Comparison of ENCODE assay signal across 8 mouse cellular contexts in genomic region chr6:145793109-145793593, GRCm38 (mm10). TPM values are rescaled to one million over a fixed set of nuclear protein-coding genes. Genes with fewer than 3 reads are reported as not detected.
DNase-seq lines count a peak whose midpoint lies in the region; ATAC-seq and TF ChIP-seq lines count a peak whose summit lies in the region.

No protein-coding gene starts in this region.

- no peak for TF ChIP-seq POLR2A in ES-Bruce4 (IDR thresholded peaks at IDR 0.05; ENCODE audit: insufficient read depth, low read length)

- ATAC-seq in midbrain, postnatal 0 days (ENCODE audit: low FRiP score) = no peak

- TF ChIP-seq EP300 in ES-Bruce4 (IDR thresholded peaks at IDR 0.05; ENCODE audit: insufficient read depth, low read depth, low read length) = no peak

- DNase-seq in A20 (ENCODE audit: low read depth, low spot score) = peak; percentile 66
- DNase-seq in cerebellum, postnatal 10 days = peak; percentile 73 to 84
- peak; percentile 94 for DNase-seq in heart, adult 11 months
- peak; percentile 51 for DNase-seq in kidney, adult 11 months
- peak; percentile 42 for DNase-seq in limb, embryonic 10.5 days (ENCODE audit: low spot score)
- peak; percentile 77 for DNase-seq in midbrain, postnatal 0 days (ENCODE audit: low spot score)
- DNase-seq in yolk sac, embryonic 10.5 days (ENCODE audit: low spot score) = peak; percentile 69

- peak; percentile 30 for TF ChIP-seq CTCF in ES-Bruce4 (IDR thresholded peaks at IDR 0.05; ENCODE audit: low read depth, low read length)
- peak; percentile 76 for TF ChIP-seq CTCF in midbrain, postnatal 0 days (IDR thresholded peaks at IDR 0.05)

- H3K4me2 ChIP-seq in midbrain, postnatal 0 days (ENCODE audit: low read depth, low read length, poor library complexity, severe bottlenecking) = no peak overlapping the region

- no peaks in the 10 kb centered on the region for H3K4me1 ChIP-seq in ES-Bruce4 (ENCODE audit: control insufficient read depth, insufficient read depth, low read length)
- peaks cover 12% of the 10 kb centered on the region for H3K4me1 ChIP-seq in limb, embryonic 10.5 days
- no peaks in the 10 kb centered on the region for H3K4me1 ChIP-seq in midbrain, postnatal 0 days (ENCODE audit: insufficient read depth, low read length)

- H3K27me3 ChIP-seq in ES-Bruce4 (ENCODE audit: control insufficient read depth, insufficient read depth, low read length, poor library complexity, severe bottlenecking) = no peaks in the 10 kb centered on the region
- H3K27me3 ChIP-seq in limb, embryonic 10.5 days (ENCODE audit: low read depth, poor library complexity, severe bottlenecking) = no peaks in the 10 kb centered on the region
- no peaks in the 10 kb centered on the region for H3K27me3 ChIP-seq in midbrain, postnatal 0 days (ENCODE audit: insufficient read depth, low read length)

- WGBS in limb, embryonic 10.5 days = 14% methylated on average over 4 of the region's 4 CpGs
- WGBS in midbrain, postnatal 0 days = 19% methylated on average over 4 of the region's 4 CpGs

- no peaks in the 10 kb centered on the region for H3K9me3 ChIP-seq in ES-Bruce4 (replicated peaks; ENCODE audit: control insufficient read depth, insufficient read depth, low read length, poor library complexity, severe bottlenecking)
- no peaks in the 10 kb centered on the region for H3K9me3 ChIP-seq in limb, embryonic 10.5 days (replicated peaks)
- no peaks in the 10 kb centered on the region for H3K9me3 ChIP-seq in midbrain, postnatal 0 days (ENCODE audit: low read length)

- no peak overlapping the region for H3K4me3 ChIP-seq in ES-Bruce4 (ENCODE audit: low read depth, low read length)
- H3K4me3 ChIP-seq in limb, embryonic 10.5 days = no peak overlapping the region
- no peak overlapping the region for H3K4me3 ChIP-seq in midbrain, postnatal 0 days (ENCODE audit: low read depth, low read length)

- H3K27ac ChIP-seq in ES-Bruce4 (ENCODE audit: insufficient read depth, low read length) = no peak overlapping the region
- H3K27ac ChIP-seq in limb, embryonic 10.5 days = no peak overlapping the region
- H3K27ac ChIP-seq in midbrain, postnatal 0 days (ENCODE audit: low read depth, low read length) = no peak overlapping the region

- H3K36me3 ChIP-seq in ES-Bruce4 (ENCODE audit: control insufficient read depth, insufficient read depth, low read length, poor library complexity, severe bottlenecking) = no peaks in the 10 kb centered on the region
- no peaks in the 10 kb centered on the region for H3K36me3 ChIP-seq in limb, embryonic 10.5 days
- H3K36me3 ChIP-seq in midbrain, postnatal 0 days (ENCODE audit: insufficient read depth, low read length) = no peaks in the 10 kb centered on the region

- H3K9ac ChIP-seq in ES-Bruce4 (ENCODE audit: low read depth, poor library complexity, severe bottlenecking) = no peak overlapping the region
- H3K9ac ChIP-seq in midbrain, postnatal 0 days (replicated peaks; ENCODE audit: low read length, poor library complexity, severe bottlenecking) = no peak overlapping the region

RNA-seq across cellular contexts. Expression of gene Rassf8, which starts 46.6 kb away (rescaled TPM):
- polyA plus RNA-seq in ES-Bruce4 (2011; ENCODE audit: insufficient read depth, insufficient read length, low read depth, missing spikeins) = 13.8 and 20.8 TPM in 2 replicates
- 3.9 and 6.4 TPM in 2 replicates for polyA plus RNA-seq in limb, embryonic 10.5 days (2016; fragmentation: Nextera tagmentation; extraction: Ambion mirVana)
- total RNA-seq in midbrain, postnatal 0 days (2014; rRNA removed) = 15.4 and 16.3 TPM in 2 replicates
- 4.5 and 5.6 TPM in 2 replicates for polyA plus RNA-seq in midbrain, postnatal 0 days (2015; fragmentation: Nextera tagmentation; extraction: Ambion mirVana)

Comparison
In these comparisons a context has a peak if more than half of its experiments do, and no peak if none do; other contexts are left out.
1. DNase-seq: peak in every context shown above with its lines; median percentile 94 in heart, adult 11 months; 78 in cerebellum, postnatal 10 days; 77 in midbrain, postnatal 0 days; 69 in yolk sac, embryonic 10.5 days; 66 in A20; 51 in kidney, adult 11 months; 42 in limb, embryonic 10.5 days.